ENCODE assay signal across 8 mouse cellular contexts in genomic region chr12:81483656-81484055, GRCm38 (mm10). TPM values are rescaled to one million over a fixed set of nuclear protein-coding genes. Genes with fewer than 3 reads are reported as not detected.
DNase-seq lines count a peak whose midpoint lies in the region; ATAC-seq and TF ChIP-seq lines count a peak whose summit lies in the region.

No protein-coding gene starts in this region.

- no peaks in the 10 kb centered on the region for H3K9me3 ChIP-seq in forebrain, embryonic 11.5 days (ENCODE audit: control insufficient read depth, low read length)
- H3K9me3 ChIP-seq in limb, embryonic 14.5 days (ENCODE audit: control insufficient read depth, low read length) = no peaks in the 10 kb centered on the region

- ATAC-seq in forebrain, embryonic 11.5 days (replicated peaks; ENCODE audit: low FRiP score) = no peak
- no peak for ATAC-seq in limb, embryonic 14.5 days (ENCODE audit: low FRiP score, low read depth)

- H3K4me1 ChIP-seq in bone marrow, adult 2 months (ENCODE audit: control insufficient read depth, insufficient read depth, low read length) = no peaks in the 10 kb centered on the region
- H3K4me1 ChIP-seq in forebrain, embryonic 11.5 days (replicated peaks; ENCODE audit: control insufficient read depth, insufficient read depth, low read length) = no peaks in the 10 kb centered on the region; the same call in 1 of the 2 replicates
- H3K4me1 ChIP-seq in limb, embryonic 14.5 days (ENCODE audit: control insufficient read depth, insufficient read depth, low read length) = 0 out of 2 replicates have a peak, but pooled peaks cover 2% of the 10 kb centered on the region

- H3K9ac ChIP-seq in forebrain, embryonic 11.5 days (ENCODE audit: low read length) = peak overlapping the region; percentile 39; the same call in 1 of the 2 replicates
- H3K9ac ChIP-seq in limb, embryonic 14.5 days (ENCODE audit: low read depth, low read length, severe bottlenecking) = peak overlapping the region; percentile 67

- H3K36me3 ChIP-seq in forebrain, embryonic 11.5 days (ENCODE audit: control insufficient read depth, insufficient read depth, low read length) = no peaks in the 10 kb centered on the region
- no peaks in the 10 kb centered on the region for H3K36me3 ChIP-seq in limb, embryonic 14.5 days (ENCODE audit: control insufficient read depth, insufficient read depth, low read length)

- H3K27me3 ChIP-seq in forebrain, embryonic 11.5 days (ENCODE audit: control insufficient read depth, insufficient read depth, low read length) = no peaks in the 10 kb centered on the region
- no peaks in the 10 kb centered on the region for H3K27me3 ChIP-seq in limb, embryonic 14.5 days (ENCODE audit: control insufficient read depth, insufficient read depth, low read length)

- intact Hi-C loops in left cerebral cortex, postnatal 4 days (cut with DNase I) = no loop called here

- DNase-seq in left cerebral cortex, postnatal 4 days = peak; percentile 35
- DNase-seq in left cerebral cortex, adult 11 months (ENCODE audit: low spot score) = no peak
- DNase-seq in forebrain, embryonic 11.5 days (ENCODE audit: low spot score) = no peak
- peak; percentile 71 for DNase-seq in limb, embryonic 14.5 days (ENCODE audit: low spot score)
- peak; percentile 55 for DNase-seq in retina, embryonic 14.5 days (ENCODE audit: low spot score)
- no peak for DNase-seq in ovary, adult 18-20 months (ENCODE audit: low spot score)
- DNase-seq in urinary bladder, postnatal 14 days (ENCODE audit: low spot score) = no peak

- H3K27ac ChIP-seq in bone marrow, adult 2 months (ENCODE audit: control insufficient read depth, insufficient read depth, low read depth, low read length, poor library complexity) = no peak overlapping the region
- H3K27ac ChIP-seq in forebrain, embryonic 11.5 days (ENCODE audit: low read depth, low read length) = no peak overlapping the region
- H3K27ac ChIP-seq in limb, embryonic 14.5 days (replicated peaks; ENCODE audit: low read depth, low read length) = no peak overlapping the region

- peak overlapping the region; percentile 16 for H3K4me3 ChIP-seq in bone marrow, adult 2 months (replicated peaks; ENCODE audit: control insufficient read depth, low read depth, low read length)
- peak overlapping the region; percentile 55 for H3K4me3 ChIP-seq in forebrain, embryonic 11.5 days (ENCODE audit: low read depth, low read length)
- peak overlapping the region; percentile 73 for H3K4me3 ChIP-seq in limb, embryonic 14.5 days (replicated peaks; ENCODE audit: low read length)

- no peak for TF ChIP-seq POLR2A in bone marrow, adult 2 months (IDR thresholded peaks at IDR 0.05; ENCODE audit: borderline replicate concordance, control insufficient read depth, low read depth, low read length)
- no peak for TF ChIP-seq POLR2A in limb, embryonic 14.5 days (IDR thresholded peaks at IDR 0.05; ENCODE audit: borderline replicate concordance, extremely low read depth, insufficient read depth, insufficient read length)

- TF ChIP-seq CTCF in bone marrow, adult 2 months (IDR thresholded peaks at IDR 0.05; ENCODE audit: control insufficient read depth, insufficient read depth, low read length) = no peak

- WGBS in bone marrow, adult 2 months = 51% methylated on average over 17 of the region's 17 CpGs
- 49% methylated on average over 17 of the region's 17 CpGs for WGBS in forebrain, embryonic 11.5 days
- WGBS in limb, embryonic 14.5 days = 43% methylated on average over 17 of the region's 17 CpGs

- H3K4me2 ChIP-seq in forebrain, embryonic 11.5 days (ENCODE audit: low read depth, low read length, severe bottlenecking) = peak overlapping the region; percentile 59
- H3K4me2 ChIP-seq in limb, embryonic 14.5 days (replicated peaks; ENCODE audit: low read depth, low read length, severe bottlenecking) = peak overlapping the region; percentile 65

RNA-seq across cellular contexts. Expression of gene Cox16, which starts 1.3 kb away (rescaled TPM):
- 10 to 100 TPM; 39.8 to 53.3 TPM for total RNA-seq in left cerebral cortex, postnatal 4 days (2021)
- polyA plus RNA-seq in bone marrow, adult 2 months (2011; ENCODE audit: insufficient read depth, insufficient read length, low replicate concordance, missing spikeins) = 53.3 and 71.8 TPM in 2 replicates
- 112 and 121 TPM in 2 replicates for polyA plus RNA-seq in forebrain, embryonic 11.5 days (2014; fragmentation: Nextera tagmentation; extraction: Ambion mirVana)
- 79.2 and 102 TPM in 2 replicates for polyA plus RNA-seq in limb, embryonic 14.5 days (2012; rRNA removed)
- polyA plus RNA-seq in limb, embryonic 14.5 days (2014; fragmentation: Nextera tagmentation; extraction: Ambion mirVana) = 137 and 139 TPM in 2 replicates

RNA-seq across cellular contexts. Expression of gene Gm20498, which starts 49.0 kb away (rescaled TPM):
- 10 to 100 TPM; 31.2 to 34.2 TPM for total RNA-seq in left cerebral cortex, postnatal 4 days (2021)
- 6.1 TPM in 1 of 2 replicates, not detected in the other for polyA plus RNA-seq in bone marrow, adult 2 months (2011; ENCODE audit: insufficient read depth, insufficient read length, low replicate concordance, missing spikeins)
- 25.1 and 28.0 TPM in 2 replicates for polyA plus RNA-seq in forebrain, embryonic 11.5 days (2014; fragmentation: Nextera tagmentation; extraction: Ambion mirVana)
- 18.8 and 19.3 TPM in 2 replicates for polyA plus RNA-seq in limb, embryonic 14.5 days (2012; rRNA removed)
- 22.6 and 30.2 TPM in 2 replicates for polyA plus RNA-seq in limb, embryonic 14.5 days (2014; fragmentation: Nextera tagmentation; extraction: Ambion mirVana)

RNA-seq across cellular contexts. Expression of gene Synj2bp, which starts 49.1 kb away (rescaled TPM):
- total RNA-seq in left cerebral cortex, postnatal 4 days (2021) = 10 to 100 TPM; 20.1 to 24.2 TPM
- 15.9 and 16.7 TPM in 2 replicates for polyA plus RNA-seq in bone marrow, adult 2 months (2011; ENCODE audit: insufficient read depth, insufficient read length, low replicate concordance, missing spikeins)
- polyA plus RNA-seq in forebrain, embryonic 11.5 days (2014; fragmentation: Nextera tagmentation; extraction: Ambion mirVana) = 30.9 and 34.9 TPM in 2 replicates
- polyA plus RNA-seq in limb, embryonic 14.5 days (2012; rRNA removed) = 22.2 and 24.9 TPM in 2 replicates
- 32.2 and 38.7 TPM in 2 replicates for polyA plus RNA-seq in limb, embryonic 14.5 days (2014; fragmentation: Nextera tagmentation; extraction: Ambion mirVana)

Comparison
In these comparisons a context has a peak if more than half of its experiments do, and no peak if none do; other contexts are left out.
1. DNase-seq: peak in left cerebral cortex, postnatal 4 days (single experiment), limb, embryonic 14.5 days (single experiment) and retina, embryonic 14.5 days (single experiment); none in left cerebral cortex, adult 11 months (single experiment), forebrain, embryonic 11.5 days (single experiment), ovary, adult 18-20 months (single experiment) and urinary bladder, postnatal 14 days (single experiment).
2. H3K4me3 ChIP-seq: peak in every context shown above with its lines; median percentile 73 in limb, embryonic 14.5 days; 55 in forebrain, embryonic 11.5 days; 16 in bone marrow, adult 2 months.